Mouse (Mus musculus) brown adipose tissue, adult 24 weeks (tissue): ENCODE data around the gene Wdr72. TPM values are rescaled to one million over a fixed set of nuclear protein-coding genes. Genes with fewer than 3 reads are reported as not detected.

Source experiments
- H3K27ac ChIP-seq: fragments of 200-500 bp; replicated peaks from 2 replicates; pipeline ENCODE4 v1.5.1; 2012; ENCODE audit warnings: low read depth, mild to moderate bottlenecking, low read length
- H3K4me1 ChIP-seq: fragments of 200-500 bp; 2 replicates; pipeline ENCODE4 v1.6.1; 2012; ENCODE audit warnings: low read length, mixed read lengths; ENCODE audit not compliant: control insufficient read depth, insufficient read depth, insufficient read length
- H3K4me3 ChIP-seq: fragments of 200-500 bp; 2 replicates; pipeline ENCODE4 v1.5.1; 2012; ENCODE audit warnings: low read depth, mild to moderate bottlenecking, low read length, moderate library complexity; ENCODE audit not compliant: insufficient read depth
- polyA plus RNA-seq: library from polyadenylated mRNA; stranded (reverse); fragments of >200 nt; gene quantifications from 2 replicates; pipeline ENCODE4 v1.2.4, GENCODE M21; 2012; ENCODE audit not compliant: missing spikeins, insufficient read depth, insufficient read length

Gene Wdr72
- polyA plus RNA-seq, 1 experiment, result not detected

GRCm38 (mm10) chr9:74294479-74294878 is 184.3 kb downstream of the Wdr72 start:
- Histone ChIP-seq H3K27ac (no peak overlapping the region), H3K4me3 (no peak overlapping the region), H3K4me1 (no peaks in the 10 kb centered on the region)

- Histone ChIP-seq H3K27ac (no peak overlapping the region), H3K4me1 (0 out of 2 replicates have a peak, but pooled peaks cover 2% of the 10 kb centered on the region), H3K4me3 (no peak overlapping the region)
Measured at GRCm38 (mm10) chr9:74318771-74319170, 208.6 kb downstream of the Wdr72 start.

DNA sequence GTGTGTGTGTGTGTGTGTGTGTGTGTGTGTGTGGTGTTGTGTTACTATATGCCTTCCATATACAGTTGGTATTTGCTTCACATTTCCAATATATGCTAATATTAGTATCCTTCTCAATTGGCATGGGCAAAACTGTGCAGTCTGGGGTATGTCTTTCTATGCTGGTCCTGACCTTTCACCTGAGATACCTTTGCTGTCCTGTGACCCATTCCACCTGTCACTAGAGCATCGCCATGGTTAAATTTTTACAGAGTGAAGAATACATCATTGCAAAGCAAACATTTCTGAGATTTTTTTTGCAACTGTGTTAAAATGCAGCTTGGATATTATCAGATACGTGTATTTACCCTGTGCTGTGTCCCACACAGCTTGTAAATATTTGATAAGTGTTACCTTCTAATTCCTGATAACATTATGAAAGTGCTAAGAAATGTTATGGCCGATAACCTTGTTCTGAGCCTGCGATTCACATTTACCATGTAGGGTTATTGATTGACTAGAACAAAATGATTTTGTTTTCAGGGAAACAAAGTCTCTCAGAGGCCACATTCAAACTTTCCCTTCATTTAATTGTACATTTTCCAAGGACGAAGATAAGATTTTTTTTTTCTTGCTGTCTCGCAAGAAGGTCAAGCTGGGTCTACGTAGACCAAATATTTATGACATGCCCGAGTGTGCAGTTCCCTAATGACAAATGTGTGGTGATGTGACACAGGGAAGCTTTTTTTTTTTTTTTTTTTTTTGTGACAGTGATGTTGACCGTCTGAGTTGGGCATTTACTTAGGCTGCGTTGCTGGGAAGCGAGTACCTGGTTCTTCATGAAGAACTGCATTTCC is 214.2 kb downstream of the Wdr72 start:
- Histone ChIP-seq H3K4me1 (no peaks in the 10 kb centered on the region), H3K27ac (no peak overlapping the region), H3K4me3 (no peak overlapping the region)

DNA sequence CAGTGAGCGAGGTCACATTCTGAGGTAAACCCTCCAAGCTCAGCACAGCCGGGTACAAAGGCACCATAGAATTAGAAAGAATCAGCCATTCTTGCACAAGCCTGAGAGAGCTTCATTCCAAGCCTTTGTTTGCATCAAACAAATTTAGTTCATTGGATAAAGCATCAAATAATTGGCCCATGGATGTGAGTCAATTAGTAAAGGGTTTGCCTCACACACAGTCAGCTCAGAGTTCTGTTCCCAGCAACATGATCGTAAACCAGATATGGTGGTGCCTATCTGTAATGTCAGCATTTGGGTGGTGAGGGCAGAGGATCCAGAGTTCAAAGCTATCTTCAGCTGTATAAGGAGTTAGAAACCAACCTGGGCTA is 214.8 kb downstream of the Wdr72 start:
- Histone ChIP-seq H3K4me3 (no peak overlapping the region), H3K27ac (no peak overlapping the region), H3K4me1 (no peaks in the 10 kb centered on the region)

GRCm38 (mm10) chr9:74325981-74326380 is 215.8 kb downstream of the Wdr72 start:
- Histone ChIP-seq H3K4me1 (no peaks in the 10 kb centered on the region), H3K27ac (no peak overlapping the region), H3K4me3 (no peak overlapping the region)

GRCm38 (mm10) chr9:74328821-74329220 is 218.7 kb downstream of the Wdr72 start:
- H3K4me1 ChIP-seq, result no peaks in the 10 kb centered on the region
- H3K4me3 ChIP-seq, result no peak overlapping the region
- no peak overlapping the region for H3K27ac ChIP-seq

- no peak overlapping the region for H3K27ac ChIP-seq
- no peak overlapping the region for H3K4me3 ChIP-seq
- no peaks in the 10 kb centered on the region for H3K4me1 ChIP-seq
Measured at GRCm38 (mm10) chr9:74330706-74331495, 220.7 kb downstream of the Wdr72 start.

DNA sequence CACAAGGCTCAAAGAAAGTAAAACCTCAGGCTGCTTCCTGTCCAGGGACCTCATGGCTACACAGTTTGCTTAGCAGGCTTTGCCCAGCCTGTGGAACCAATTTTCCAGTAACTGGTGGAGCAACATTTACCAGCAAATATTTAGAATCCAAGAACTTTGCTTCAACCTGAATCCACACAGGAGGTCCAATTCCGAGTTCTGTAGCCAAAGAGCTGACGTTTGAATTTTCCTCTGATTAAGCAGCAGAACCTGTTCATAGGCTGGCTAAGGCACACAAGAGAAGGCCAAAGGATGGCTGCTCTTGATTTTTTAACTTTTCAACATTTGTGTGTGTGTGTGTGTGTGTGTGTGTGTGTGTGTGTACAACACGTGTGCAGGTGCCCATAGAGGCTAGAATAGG is 222.2 kb downstream of the Wdr72 start:
- no peak overlapping the region for H3K4me3 ChIP-seq
- no peak overlapping the region for H3K27ac ChIP-seq
- no peaks in the 10 kb centered on the region for H3K4me1 ChIP-seq

Other genes starting within 250 kb of the Wdr72 start
- not detected in 2 replicates for gene Unc13c, start 141.4 kb upstream of the Wdr72 start, polyA plus RNA-seq